Mouse (Mus musculus): ENCODE data around the gene Hydin.

The Hydin gene

DNA sequence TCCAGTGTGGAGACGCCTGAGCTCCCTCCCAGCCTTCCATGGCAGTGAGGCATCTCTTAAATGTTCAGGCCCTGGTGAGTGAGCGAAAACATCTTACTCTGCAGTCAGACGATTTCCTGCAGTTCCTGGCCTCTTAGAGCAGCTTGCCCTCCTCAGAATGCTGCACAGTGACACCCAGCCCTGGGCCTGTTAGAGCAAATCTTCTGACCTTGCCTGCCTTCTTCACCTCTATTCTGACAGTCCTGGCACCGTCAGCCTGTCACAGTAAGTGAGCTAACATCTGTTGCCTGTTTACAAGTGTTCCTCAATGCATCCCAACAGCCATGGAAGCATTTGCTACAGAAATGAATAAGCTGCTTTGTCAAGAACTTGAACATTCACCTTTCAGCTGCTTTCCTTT lies 376.4 kb downstream of the Hydin start:
- no peak for DNase-seq

DNA sequence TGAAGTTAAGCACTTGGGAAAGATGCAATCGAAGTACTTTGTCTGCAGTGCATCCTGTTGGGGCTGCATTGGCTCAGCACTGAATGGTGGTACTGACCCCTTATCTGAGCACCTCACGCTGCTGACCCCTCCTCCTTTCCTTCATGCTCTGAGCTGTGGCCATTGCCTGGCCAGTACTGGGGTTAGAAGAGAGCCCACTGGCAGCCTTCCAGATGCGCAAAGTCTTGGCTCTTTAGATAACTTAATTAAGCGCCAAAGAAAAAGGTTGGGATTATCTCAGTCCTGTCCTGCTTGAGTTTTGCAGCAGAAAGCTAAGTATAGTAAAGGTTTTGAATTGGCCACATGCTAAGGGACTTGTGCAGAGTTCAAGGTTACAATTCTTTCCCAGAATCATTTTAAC lies 377.6 kb downstream of the Hydin start:
- DNase-seq: no peak

DNA sequence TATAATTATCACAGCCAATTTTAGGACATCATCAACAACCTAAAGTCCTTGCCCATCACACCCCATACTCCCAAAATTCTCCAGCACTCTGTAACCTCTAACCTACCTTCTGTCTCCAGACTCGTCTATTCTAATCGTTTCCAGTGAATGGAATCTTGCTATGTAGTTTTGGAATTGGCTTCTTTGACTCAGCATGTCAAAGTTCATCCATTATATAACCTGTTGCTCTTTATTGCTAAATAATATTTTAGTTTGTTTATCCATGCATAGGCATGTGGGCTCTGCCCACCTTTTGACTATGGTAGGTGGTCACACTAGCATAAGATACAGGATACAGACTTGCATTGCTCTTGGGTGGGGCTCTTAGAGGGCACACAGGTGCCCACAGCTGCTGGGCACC lies 378.1 kb downstream of the Hydin start:
- no peak for DNase-seq

DNA sequence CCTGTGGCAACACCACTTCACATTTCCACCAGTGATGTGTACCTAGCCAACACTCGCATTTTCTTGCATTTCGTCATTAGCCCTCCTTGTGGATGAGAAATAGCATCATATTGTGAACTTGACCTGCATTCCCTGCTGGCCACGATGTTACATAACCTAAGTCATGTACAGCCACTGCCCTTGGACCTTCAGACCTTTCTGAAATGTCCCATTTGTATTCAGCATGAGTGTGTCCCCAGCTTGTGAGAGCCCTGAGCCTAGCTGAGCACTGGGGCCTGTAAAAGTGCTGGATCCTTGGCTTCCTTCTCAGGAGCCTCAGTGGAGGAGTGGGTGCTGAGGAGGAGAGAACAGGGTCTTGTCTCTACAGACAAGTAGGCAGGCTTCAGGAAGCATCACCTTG lies 378.6 kb downstream of the Hydin start:
- DNase-seq: no peak

DNA sequence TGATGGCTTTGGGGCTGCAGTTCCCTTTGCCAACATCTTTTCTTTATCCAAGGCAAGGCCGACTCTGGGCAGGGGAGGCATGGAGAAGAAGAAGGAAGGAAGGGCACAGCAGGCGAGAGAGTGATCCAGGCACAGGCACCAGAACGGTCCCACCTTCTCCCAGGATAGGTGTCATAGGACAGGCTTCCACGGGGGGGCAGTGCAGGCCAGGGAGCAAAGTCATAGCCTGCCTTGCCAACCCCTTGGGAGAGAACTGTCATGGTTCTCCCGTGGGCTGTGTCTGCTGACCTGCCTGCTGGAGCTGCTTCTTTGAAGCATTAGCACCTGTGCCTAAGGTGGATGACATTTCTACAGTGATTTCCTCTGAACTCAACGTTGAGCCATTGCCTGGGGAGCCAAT lies 379.3 kb downstream of the Hydin start:
- DNase-seq: peak; percentile 92 to 97

DNA sequence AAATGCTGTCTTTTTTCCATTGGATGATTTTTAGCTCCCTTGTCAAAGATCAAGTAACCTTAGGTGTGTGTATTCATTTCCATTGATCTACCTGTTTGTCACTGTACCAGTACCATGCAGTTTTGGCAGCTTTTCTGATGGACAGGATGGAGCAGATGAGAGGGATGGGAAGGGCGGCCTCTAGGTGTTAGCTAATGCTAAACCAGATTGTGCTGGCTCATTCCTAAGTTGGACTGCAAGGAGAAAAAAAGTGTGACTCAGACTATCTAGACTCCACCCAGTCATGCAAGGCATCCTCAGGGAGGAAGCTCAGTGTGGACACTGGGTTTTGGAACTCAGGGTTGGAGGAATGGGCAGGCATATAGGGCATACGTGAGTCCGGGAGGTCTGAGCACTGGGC lies 381.8 kb downstream of the Hydin start:
- no peak for DNase-seq

DNA sequence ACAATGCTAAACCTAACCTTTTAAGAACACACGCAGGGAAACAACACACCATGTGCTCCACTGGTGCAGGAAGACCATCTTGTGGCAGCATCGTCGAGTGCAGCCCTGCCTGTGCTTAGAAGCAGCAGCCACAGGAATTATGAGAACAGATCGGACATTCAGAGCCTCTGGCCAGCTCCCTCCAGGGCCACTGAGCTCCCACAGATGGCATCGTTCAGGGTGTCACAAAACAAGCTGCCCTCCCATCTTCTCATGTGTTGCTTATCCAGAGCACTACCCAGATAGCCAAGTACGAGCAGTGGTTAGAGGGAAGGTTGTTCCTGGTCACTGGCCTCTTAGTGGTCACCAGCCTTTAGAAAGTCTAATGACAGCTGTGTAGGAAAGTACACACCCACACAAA lies 382.5 kb downstream of the Hydin start:
- peak in 1 of 2 experiments; percentile 35 for DNase-seq

DNA sequence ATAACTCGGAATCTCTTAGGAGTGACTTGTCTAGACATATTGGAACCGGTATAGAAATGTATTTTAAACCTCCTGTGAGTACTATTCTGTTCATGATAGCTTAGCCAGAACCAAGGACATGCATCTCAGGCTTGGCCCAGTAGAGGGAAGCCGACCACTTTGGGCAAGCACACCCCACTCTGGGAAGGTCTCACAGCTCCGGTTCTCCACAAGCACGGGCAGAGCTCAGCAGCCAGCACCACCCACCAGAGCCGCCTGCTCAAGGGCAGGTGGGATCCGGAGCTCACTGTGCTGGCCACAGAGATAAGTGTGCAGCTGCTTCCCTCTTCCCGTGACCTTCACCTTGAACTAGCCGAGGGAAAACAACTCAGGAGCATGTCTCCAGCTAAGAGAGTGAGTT lies 384.1 kb downstream of the Hydin start:
- no peak for DNase-seq

DNA sequence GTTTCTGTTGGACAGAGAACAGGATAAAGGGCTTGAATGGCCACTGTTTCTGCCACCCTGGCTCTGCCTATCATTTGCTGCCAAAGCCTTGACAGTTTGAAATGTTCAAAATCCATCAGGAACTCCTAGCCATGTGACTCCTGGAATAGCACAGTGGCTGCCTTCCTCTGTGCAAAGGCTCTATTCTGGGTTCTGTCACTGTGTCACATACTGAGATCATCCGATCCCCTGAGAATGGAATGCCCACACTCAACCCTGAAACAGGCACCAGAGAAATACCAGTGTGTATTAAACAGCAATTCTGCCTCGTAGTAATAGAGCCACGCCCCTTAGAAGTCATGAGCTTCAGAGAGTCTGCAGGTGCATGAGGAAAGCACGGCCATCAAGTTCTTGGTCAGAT lies 385.1 kb downstream of the Hydin start:
- DNase-seq: no peak

DNA sequence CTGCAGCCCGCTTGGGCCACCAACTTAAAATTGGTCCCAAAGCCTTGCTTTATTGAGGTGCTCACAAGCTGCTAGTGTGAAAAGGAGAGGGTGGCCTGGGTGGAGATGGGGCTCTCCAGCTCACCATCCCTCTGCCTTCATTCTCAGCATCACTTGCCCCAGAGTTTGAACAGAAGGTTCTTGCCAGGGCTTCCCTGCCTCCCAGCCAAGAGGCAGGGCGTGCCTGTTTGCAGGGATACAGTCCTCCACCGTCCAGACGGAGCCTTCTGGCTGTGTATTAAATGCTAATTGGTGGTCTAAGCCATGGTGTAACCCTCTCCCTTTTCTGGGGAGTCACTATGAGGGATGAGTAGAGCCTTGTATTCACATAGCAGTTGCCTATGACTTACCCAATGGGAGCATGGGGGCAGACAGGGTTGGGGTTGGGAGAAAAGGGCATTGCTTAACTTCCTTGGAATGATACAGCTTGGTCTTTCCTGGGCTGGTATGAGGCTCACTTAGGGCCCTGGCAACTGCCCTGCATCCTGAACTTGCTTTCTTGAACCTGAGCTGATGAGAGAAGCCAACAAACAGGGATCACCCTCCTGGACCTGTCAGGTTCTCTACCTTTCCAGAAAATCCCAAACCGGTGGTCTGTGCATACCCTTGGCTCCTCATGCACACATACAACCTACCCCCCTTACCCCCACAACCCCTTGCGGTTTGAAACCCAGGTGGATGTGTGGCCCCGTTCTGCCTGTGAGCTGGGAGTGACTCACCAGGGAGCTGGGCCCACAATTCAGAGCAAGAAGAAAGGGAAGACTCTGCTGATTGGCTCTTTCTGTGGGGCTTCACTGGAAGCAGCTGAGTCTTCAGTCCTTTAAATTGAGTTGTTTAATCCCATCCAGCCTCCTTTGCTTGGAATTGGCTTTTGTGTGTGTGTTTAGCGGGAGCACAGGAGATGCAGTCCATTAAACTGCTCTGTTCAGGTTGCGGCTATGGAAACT lies 387.6 kb downstream of the Hydin start:
- DNase-seq: peak; percentile 43 to 59

DNA sequence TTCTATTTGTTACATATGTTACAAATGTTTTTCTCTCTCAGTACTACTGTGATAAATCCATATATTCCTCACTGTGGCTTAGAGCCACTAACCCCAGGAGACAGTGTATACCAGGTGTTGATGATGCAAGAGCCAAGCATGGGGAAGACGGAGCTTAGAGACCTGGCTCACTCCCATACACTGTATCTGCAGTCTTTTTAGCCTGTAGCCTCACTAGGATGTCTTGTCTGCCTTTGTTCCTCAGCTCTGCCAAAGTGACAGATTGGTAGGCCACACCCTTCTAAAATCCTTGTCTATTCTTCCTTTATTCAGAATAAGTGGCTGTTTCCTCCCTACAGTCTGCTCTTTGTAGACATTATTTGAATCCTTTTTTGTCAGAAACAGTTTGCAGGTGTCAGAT lies 389.1 kb downstream of the Hydin start:
- DNase-seq: peak; percentile 36 to 66

DNA sequence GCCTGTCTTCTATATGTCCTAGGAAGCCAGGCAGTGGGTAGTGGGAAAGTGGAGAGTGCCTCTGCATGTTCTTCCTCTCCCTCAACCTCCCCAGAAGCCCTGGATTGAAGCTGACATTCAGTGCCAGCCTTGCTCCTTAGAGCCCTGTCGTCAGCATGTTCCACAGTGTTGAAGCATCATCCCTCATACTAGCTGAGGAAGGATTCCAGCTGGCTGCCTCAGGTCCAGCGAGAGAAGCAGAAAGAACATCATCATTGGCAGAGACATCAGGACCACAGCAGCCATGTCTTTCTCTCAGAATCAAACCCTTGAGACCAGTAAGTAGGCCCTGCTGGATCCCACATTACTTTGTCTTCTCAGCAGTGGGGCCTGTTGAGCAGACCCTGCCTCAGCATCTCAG lies 390.9 kb downstream of the Hydin start:
- DNase-seq: no peak
